Mouse (Mus musculus) E14TG2a.4 (cell line): ENCODE measurements at regions not wholly inside any gene's neighbourhood (a gene's known extent, or its start where the extent isn't known, plus 50 kb on each side); places are given as distances from the start of the nearest gene placed in this dataset.

Source experiments
- CTCF ChIP-seq: conservative IDR thresholded peaks from 2 replicates; pipeline ENCODE4 v1.5.1; 2014; ENCODE audit warnings: low read length
- NANOG ChIP-seq: IDR thresholded peaks from 2 replicates; pipeline ENCODE4 v1.6.1; 2014; ENCODE audit warnings: borderline replicate concordance, low read length, mixed read lengths

- TF ChIP-seq CTCF (no peak), NANOG (no peak)
These were observed 306.4 kb downstream of the Amy2a5 start for GRCm38 (mm10) chr3:112952227-112952626.
